Mouse (Mus musculus): ENCODE data around the gene Slc4a1. TPM values are rescaled to one million over a fixed set of nuclear protein-coding genes. Genes with fewer than 3 reads are reported as not detected.
"Not testable (repeated sequence)": the region's sequence is repeated elsewhere in the genome, so short reads cannot be mapped to it uniquely, and the experiment has no call there.

The Slc4a1 gene
- total and polyA plus RNA-seq, 3 experiments, result 0.02 to 0.49 (median 0.35) TPM

- no peak for DNase-seq
These were observed 32.2 kb upstream of the Slc4a1 start for GRCm38 (mm10) chr11:102398007-102398825.

- DNase-seq, result no peak
These were observed 30.7 kb upstream of the Slc4a1 start for GRCm38 (mm10) chr11:102396671-102397141.

- no peak for DNase-seq
These were observed 30.3 kb upstream of the Slc4a1 start for GRCm38 (mm10) chr11:102396263-102396662.

- no peak for DNase-seq
These were observed 29.2 kb upstream of the Slc4a1 start for GRCm38 (mm10) chr11:102395250-102395649.

GRCm38 (mm10) chr11:102394421-102395124 lies 28.6 kb upstream of the Slc4a1 start:
- DNase-seq, result peak; percentile 81

- no peak for DNase-seq
These were observed 27.9 kb upstream of the Slc4a1 start for GRCm38 (mm10) chr11:102393719-102394420.

GRCm38 (mm10) chr11:102393238-102393634 lies 27.2 kb upstream of the Slc4a1 start, which contains the start of gene Rundc3a:
TSS of gene Rundc3a (plus strand) at chr11:102393403.
- DNase-seq, result peak; percentile 92

GRCm38 (mm10) chr11:102392441-102393237 lies 26.6 kb upstream of the Slc4a1 start:
- no peak for DNase-seq

GRCm38 (mm10) chr11:102389436-102389835 lies 23.4 kb upstream of the Slc4a1 start:
- not testable (repeated sequence) for DNase-seq

- no peak for DNase-seq
These were observed 20.1 kb upstream of the Slc4a1 start for GRCm38 (mm10) chr11:102386121-102386520.

- no peak for DNase-seq
These were observed 19.1 kb upstream of the Slc4a1 start for GRCm38 (mm10) chr11:102385075-102385474.

GRCm38 (mm10) chr11:102384418-102384817 lies 18.4 kb upstream of the Slc4a1 start:
- no peak for DNase-seq

GRCm38 (mm10) chr11:102383365-102384136 lies 17.5 kb upstream of the Slc4a1 start:
- no peak for DNase-seq

- DNase-seq, result no peak
These were observed 16.8 kb upstream of the Slc4a1 start for GRCm38 (mm10) chr11:102382794-102383193.

- no peak for DNase-seq
These were observed 15.5 kb upstream of the Slc4a1 start for GRCm38 (mm10) chr11:102381341-102382100.

GRCm38 (mm10) chr11:102380091-102380490 lies 14.1 kb upstream of the Slc4a1 start:
- no peak for DNase-seq

- DNase-seq, result no peak
These were observed 11.2 kb upstream of the Slc4a1 start for GRCm38 (mm10) chr11:102377186-102377585.

GRCm38 (mm10) chr11:102376196-102376835 lies 10.3 kb upstream of the Slc4a1 start:
- DNase-seq, result peak; percentile 40
